Mouse (Mus musculus): ENCODE results near the gene Aig1. TPM values are rescaled to one million over a fixed set of nuclear protein-coding genes. Genes with fewer than 3 reads are reported as not detected.

The Aig1 gene
- polyA plus RNA-seq, 2 experiments = 6.6 to 14.3 TPM

DNA sequence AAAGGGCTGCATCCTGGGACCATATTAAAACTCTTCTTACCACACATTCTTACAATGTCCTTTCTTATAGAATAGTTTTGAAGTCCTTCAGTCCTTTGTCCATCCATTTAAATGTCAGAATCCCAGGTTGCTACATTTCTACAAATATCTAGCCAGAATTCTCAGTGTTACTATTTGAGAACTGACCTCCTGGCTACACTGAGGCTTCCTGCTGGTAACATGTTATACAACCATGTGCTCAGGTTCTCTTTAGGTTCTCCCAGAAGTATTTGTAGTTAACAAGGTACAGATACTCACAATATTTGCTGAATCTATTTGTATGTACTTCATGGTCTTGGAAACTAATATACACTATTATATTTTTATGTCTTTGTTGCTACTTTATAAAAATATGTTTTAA lies 62.0 kb downstream of the Aig1 start:
- Histone ChIP-seq H3K9ac (replicated peaks) (no peak overlapping the region), H3K9me3 (ENCODE audit: control insufficient read depth, low read length) (no peaks in the 10 kb centered on the region), H3K4me1 (replicated peaks; ENCODE audit: control insufficient read depth in 2 of 2, insufficient read depth in 2 of 2, low read length in 1 of 2) (no peaks in the 10 kb centered on the region), H3K27ac (no peak overlapping the region), H3K27me3 (ENCODE audit: control insufficient read depth, insufficient read depth, low read length) (no peaks in the 10 kb centered on the region), H3K4me3 (ENCODE audit: insufficient read depth in 1 of 2, low read depth in 2 of 2, low read length in 2 of 2) (no peak overlapping the region), H3K36me3 (replicated peaks; ENCODE audit: control insufficient read depth, insufficient read depth, low read depth) (no peaks in the 10 kb centered on the region), H3K4me2 (ENCODE audit: low read depth) (no peak overlapping the region)
- no peak for DNase-seq (ENCODE audit: low read depth in 3 of 3, low spot score in 3 of 3)
- TF ChIP-seq EP300 (IDR thresholded peaks at IDR 0.05; ENCODE audit: low read depth) = no peak
- TF ChIP-seq CTCF (IDR thresholded peaks at IDR 0.05; ENCODE audit: low read depth) = no peak
- no peak for ATAC-seq (ENCODE audit: insufficient read depth)

DNA sequence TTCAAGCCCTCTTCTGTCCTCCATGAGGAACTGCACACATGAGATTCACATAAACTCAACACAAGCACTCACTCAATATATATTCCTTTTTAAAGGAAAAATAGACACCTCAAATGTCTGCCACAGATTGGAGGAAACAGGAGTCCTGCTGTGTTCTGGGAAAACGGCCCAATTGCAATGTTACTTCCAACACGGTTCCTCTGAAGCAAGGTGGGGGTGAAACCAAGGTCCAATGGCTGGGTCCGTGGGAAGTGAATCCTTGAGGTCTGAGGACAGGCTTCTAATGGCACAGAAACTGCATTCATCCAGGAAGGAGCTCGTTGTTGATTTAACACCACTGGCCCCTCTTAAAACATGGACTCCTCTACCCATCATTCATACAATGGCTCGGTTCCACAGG lies 67.5 kb downstream of the Aig1 start:
- Histone ChIP-seq H3K4me3 (ENCODE audit: insufficient read depth in 1 of 2, low read depth in 2 of 2, low read length in 2 of 2) (no peak overlapping the region), H3K9me3 (ENCODE audit: control insufficient read depth, low read length) (no peaks in the 10 kb centered on the region), H3K36me3 (replicated peaks; ENCODE audit: control insufficient read depth, insufficient read depth, low read depth) (no peaks in the 10 kb centered on the region), H3K27ac (no peak overlapping the region), H3K4me1 (replicated peaks; ENCODE audit: control insufficient read depth in 2 of 2, insufficient read depth in 2 of 2, low read length in 1 of 2) (no peaks in the 10 kb centered on the region), H3K27me3 (ENCODE audit: control insufficient read depth, insufficient read depth, low read length) (no peaks in the 10 kb centered on the region), H3K4me2 (ENCODE audit: low read depth) (no peak overlapping the region), H3K9ac (replicated peaks) (no peak overlapping the region)
- ATAC-seq (ENCODE audit: insufficient read depth) = no peak
- DNase-seq (ENCODE audit: low read depth in 3 of 3, low spot score in 3 of 3) = no peak
- no peak for TF ChIP-seq CTCF (IDR thresholded peaks at IDR 0.05; ENCODE audit: low read depth)
- TF ChIP-seq EP300 (IDR thresholded peaks at IDR 0.05; ENCODE audit: low read depth) = no peak
- 65% methylated on average over 5 of the region's 5 CpGs for WGBS (ENCODE audit: insufficient replicate concordance)

DNA sequence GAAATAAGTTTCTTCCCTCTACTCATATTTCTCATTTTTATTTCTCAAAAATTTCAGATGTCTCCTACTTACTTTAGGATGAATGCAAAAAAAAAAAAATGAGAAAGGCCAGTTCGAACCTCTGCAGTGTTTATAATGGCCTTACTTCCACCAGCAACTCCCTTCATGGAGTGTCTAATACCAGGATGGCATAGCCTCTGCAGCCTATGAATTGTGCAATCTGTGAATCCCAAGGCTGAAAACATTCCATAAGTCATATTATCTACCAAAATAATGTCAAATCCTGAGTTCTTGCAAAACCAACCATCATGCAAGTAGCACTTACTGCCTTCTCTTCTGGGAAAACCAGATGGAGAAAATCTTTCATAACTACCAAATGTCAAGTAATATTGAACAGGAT lies 75.3 kb downstream of the Aig1 start:
- TF ChIP-seq EP300 (IDR thresholded peaks at IDR 0.05; ENCODE audit: low read depth) (no peak), CTCF (IDR thresholded peaks at IDR 0.05; ENCODE audit: low read depth) (no peak)
- DNase-seq (ENCODE audit: low read depth in 3 of 3, low spot score in 3 of 3) (no peak), ATAC-seq (ENCODE audit: insufficient read depth) (no peak)
- Histone ChIP-seq H3K9ac (replicated peaks) (no peak overlapping the region), H3K27me3 (ENCODE audit: control insufficient read depth, insufficient read depth, low read length) (no peaks in the 10 kb centered on the region), H3K4me3 (ENCODE audit: insufficient read depth in 1 of 2, low read depth in 2 of 2, low read length in 2 of 2) (no peak overlapping the region), H3K9me3 (ENCODE audit: control insufficient read depth, low read length) (no peaks in the 10 kb centered on the region), H3K4me1 (replicated peaks; ENCODE audit: control insufficient read depth in 2 of 2, insufficient read depth in 2 of 2, low read length in 1 of 2) (no peaks in the 10 kb centered on the region), H3K36me3 (replicated peaks; ENCODE audit: control insufficient read depth, insufficient read depth, low read depth) (no peaks in the 10 kb centered on the region), H3K4me2 (ENCODE audit: low read depth) (no peak overlapping the region), H3K27ac (no peak overlapping the region)
- WGBS (ENCODE audit: insufficient replicate concordance) = 67% methylated on average over 1 of the region's 1 CpGs

DNA sequence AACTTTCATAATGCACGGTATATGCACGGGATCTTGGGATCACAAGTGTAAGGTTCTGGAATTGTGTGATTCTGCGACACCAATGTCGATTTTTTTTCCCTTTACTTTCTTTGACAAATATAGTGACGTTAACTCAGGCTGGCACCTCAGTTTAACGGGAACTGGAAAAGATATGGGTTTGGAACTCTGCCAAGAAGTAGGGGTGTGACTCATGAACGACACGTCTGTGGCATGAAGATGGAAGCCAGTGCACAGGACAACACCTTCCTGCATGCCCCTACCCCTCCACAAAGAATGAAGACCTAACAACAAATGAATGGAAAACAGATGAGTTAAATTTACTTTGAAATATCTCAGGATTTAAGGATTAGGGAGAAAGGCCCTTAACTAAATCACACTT lies 76.0 kb downstream of the Aig1 start:
- TF ChIP-seq EP300 (IDR thresholded peaks at IDR 0.05; ENCODE audit: low read depth) (no peak), CTCF (IDR thresholded peaks at IDR 0.05; ENCODE audit: low read depth) (no peak)
- H3K4me3 ChIP-seq (ENCODE audit: insufficient read depth in 1 of 2, low read depth in 2 of 2, low read length in 2 of 2) = no peak overlapping the region
- ATAC-seq (ENCODE audit: insufficient read depth) (no peak), DNase-seq (ENCODE audit: low read depth in 3 of 3, low spot score in 3 of 3) (no peak)
- H3K27ac ChIP-seq = no peak overlapping the region
- no peak overlapping the region for H3K9ac ChIP-seq (replicated peaks)
- no peaks in the 10 kb centered on the region for H3K36me3 ChIP-seq (replicated peaks; ENCODE audit: control insufficient read depth, insufficient read depth, low read depth)
- no peak overlapping the region for H3K4me2 ChIP-seq (ENCODE audit: low read depth)
- H3K9me3 ChIP-seq (ENCODE audit: control insufficient read depth, low read length) = no peaks in the 10 kb centered on the region
- WGBS (ENCODE audit: insufficient replicate concordance) = 57% methylated on average over 8 of the region's 8 CpGs
- H3K4me1 ChIP-seq (replicated peaks; ENCODE audit: control insufficient read depth in 2 of 2, insufficient read depth in 2 of 2, low read length in 1 of 2) = no peaks in the 10 kb centered on the region
- H3K27me3 ChIP-seq (ENCODE audit: control insufficient read depth, insufficient read depth, low read length) = no peaks in the 10 kb centered on the region

DNA sequence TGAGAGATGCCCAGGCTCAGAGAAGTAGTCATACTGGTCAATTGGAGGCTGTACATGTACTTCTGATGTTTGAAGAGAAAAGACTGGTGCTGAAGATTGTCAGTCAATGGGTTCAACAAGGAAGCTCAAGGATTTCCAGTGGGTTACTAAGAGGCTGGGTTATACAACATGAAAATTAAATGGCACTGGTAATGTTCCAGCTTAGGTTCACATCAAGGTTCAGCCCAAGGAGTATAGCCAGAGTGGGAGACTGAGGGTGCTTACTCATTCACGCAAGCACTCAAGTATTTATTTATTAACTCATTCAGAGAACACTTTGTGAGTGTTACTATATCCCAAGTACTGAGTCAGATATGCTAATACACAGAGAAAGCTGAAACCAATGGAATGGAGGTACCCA lies 79.2 kb downstream of the Aig1 start:
- H3K4me3 ChIP-seq (ENCODE audit: insufficient read depth in 1 of 2, low read depth in 2 of 2, low read length in 2 of 2) = no peak overlapping the region
- ATAC-seq (ENCODE audit: insufficient read depth) (no peak), DNase-seq (ENCODE audit: low read depth in 3 of 3, low spot score in 3 of 3) (no peak)
- H3K4me1 ChIP-seq (replicated peaks; ENCODE audit: control insufficient read depth in 2 of 2, insufficient read depth in 2 of 2, low read length in 1 of 2) = no peaks in the 10 kb centered on the region
- H3K9ac ChIP-seq (replicated peaks) = no peak overlapping the region
- no peak overlapping the region for H3K4me2 ChIP-seq (ENCODE audit: low read depth)
- H3K27me3 ChIP-seq (ENCODE audit: control insufficient read depth, insufficient read depth, low read length) = no peaks in the 10 kb centered on the region
- WGBS (ENCODE audit: insufficient replicate concordance) = 82% methylated on average over 1 of the region's 1 CpGs
- H3K9me3 ChIP-seq (ENCODE audit: control insufficient read depth, low read length) = no peaks in the 10 kb centered on the region
- H3K36me3 ChIP-seq (replicated peaks; ENCODE audit: control insufficient read depth, insufficient read depth, low read depth) = no peaks in the 10 kb centered on the region
- TF ChIP-seq CTCF (IDR thresholded peaks at IDR 0.05; ENCODE audit: low read depth) = no peak
- TF ChIP-seq EP300 (IDR thresholded peaks at IDR 0.05; ENCODE audit: low read depth) = no peak
- no peak overlapping the region for H3K27ac ChIP-seq

DNA sequence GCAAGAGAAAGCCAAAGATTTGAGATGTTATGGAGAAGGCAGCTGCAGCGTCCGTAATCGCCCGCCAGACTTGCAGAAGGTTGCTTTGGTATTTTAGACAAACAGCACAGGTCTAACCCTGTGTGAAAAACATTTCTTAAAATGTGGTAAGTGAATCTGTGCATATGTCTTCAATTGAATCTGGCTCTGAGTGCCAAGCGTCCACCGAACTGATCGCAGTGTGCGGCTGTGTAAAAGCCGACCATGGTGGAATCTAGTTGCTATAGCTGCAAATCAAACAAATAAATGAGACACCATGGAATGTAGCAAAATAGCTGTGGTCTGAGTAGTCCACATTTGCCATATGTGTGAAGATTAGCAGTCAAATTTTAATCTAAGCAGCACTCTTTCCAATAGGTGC lies 80.7 kb downstream of the Aig1 start:
- ATAC-seq (ENCODE audit: insufficient read depth) = no peak
- no peaks in the 10 kb centered on the region for H3K27me3 ChIP-seq (ENCODE audit: control insufficient read depth, insufficient read depth, low read length)
- H3K4me1 ChIP-seq (replicated peaks; ENCODE audit: control insufficient read depth in 2 of 2, insufficient read depth in 2 of 2, low read length in 1 of 2) = no peaks in the 10 kb centered on the region
- H3K4me3 ChIP-seq (ENCODE audit: insufficient read depth in 1 of 2, low read depth in 2 of 2, low read length in 2 of 2) = no peak overlapping the region
- no peaks in the 10 kb centered on the region for H3K36me3 ChIP-seq (replicated peaks; ENCODE audit: control insufficient read depth, insufficient read depth, low read depth)
- no peak overlapping the region for H3K27ac ChIP-seq
- TF ChIP-seq EP300 (IDR thresholded peaks at IDR 0.05; ENCODE audit: low read depth) (no peak), CTCF (IDR thresholded peaks at IDR 0.05; ENCODE audit: low read depth) (no peak)
- no peak overlapping the region for H3K9ac ChIP-seq (replicated peaks)
- no peak for DNase-seq (ENCODE audit: low read depth in 3 of 3, low spot score in 3 of 3)
- H3K4me2 ChIP-seq (ENCODE audit: low read depth) = no peak overlapping the region
- WGBS (ENCODE audit: insufficient replicate concordance) = 88% methylated on average over 9 of the region's 9 CpGs
- H3K9me3 ChIP-seq (ENCODE audit: control insufficient read depth, low read length) = no peaks in the 10 kb centered on the region

All from liver, embryonic 14.5 days (tissue).